Mouse (Mus musculus) embryonic facial prominence, embryonic 15.5 days (tissue): ENCODE results near the gene Fkbp15. TPM values are rescaled to one million over a fixed set of nuclear protein-coding genes. Genes with fewer than 3 reads are reported as not detected.

Source experiments
- ATAC-seq: fragments of 200-750 bp; cut with Nextera tagmentation; 2 replicates; pipeline ENCODE4 v1.8.0; 2017; ENCODE audit warnings: low read depth, moderate TSS enrichment; ENCODE audit not compliant: insufficient number of reproducible peaks, low FRiP score, low TSS enrichment
- H3K27ac ChIP-seq: fragments of 300-500 bp; sonication (generic); replicated peaks from 2 replicates; pipeline ENCODE4 v1.5.1; 2015; ENCODE audit warnings: mild to moderate bottlenecking, inconsistent platforms
- H3K27me3 ChIP-seq: fragments of 300-500 bp; sonication (generic); 2 replicates; pipeline ENCODE4 v1.6.1; 2015; ENCODE audit warnings: inconsistent platforms
- H3K36me3 ChIP-seq: fragments of 300-500 bp; sonication (generic); 2 replicates; pipeline ENCODE4 v1.6.1; 2015; ENCODE audit warnings: mild to moderate bottlenecking, inconsistent platforms
- H3K4me1 ChIP-seq: fragments of 300-500 bp; sonication (generic); 2 replicates; pipeline ENCODE4 v1.6.1; 2015; ENCODE audit warnings: inconsistent platforms
- H3K4me2 ChIP-seq: fragments of 300-500 bp; sonication (generic); replicated peaks from 2 replicates; pipeline ENCODE4 v1.6.1; 2015; ENCODE audit warnings: mild to moderate bottlenecking, inconsistent platforms
- H3K4me3 ChIP-seq: fragments of 300-500 bp; sonication (generic); replicated peaks from 2 replicates; pipeline ENCODE4 v1.5.1; 2015; ENCODE audit warnings: mild to moderate bottlenecking, inconsistent platforms
- H3K9ac ChIP-seq: fragments of 300-500 bp; sonication (generic); 2 replicates; pipeline ENCODE4 v1.6.1; 2015; ENCODE audit warnings: inconsistent platforms
- H3K9me3 ChIP-seq: fragments of 300-500 bp; sonication (generic); replicated peaks from 2 replicates; pipeline ENCODE4 v1.6.1; 2016; ENCODE audit warnings: inconsistent platforms
- WGBS: fragments of 180-500 bp; shearing (Covaris S2); methylation state at CpG from one replicate; pipeline ENCODE4 v1.1.7; 2015; 5-methylcytosine and 5-hydroxymethylcytosine counted together
- polyA plus RNA-seq: library from polyadenylated mRNA; unstranded; fragments of >200 nt; fragmentation: Nextera tagmentation; extraction: Ambion mirVana; gene quantifications from 2 replicates; pipeline ENCODE4 v1.2.1, GENCODE M21; 2015

The Fkbp15 gene
- polyA plus RNA-seq, 1 experiment from 2014 or later = 27.6 TPM

GRCm38 (mm10) chr4:62251776-62252175 is 108.6 kb downstream of the Fkbp15 start:
- 80% methylated on average over 4 of the region's 4 CpGs for WGBS
- Histone ChIP-seq H3K9me3 (no peaks in the 10 kb centered on the region), H3K27ac (no peak overlapping the region), H3K4me1 (no peaks in the 10 kb centered on the region), H3K4me2 (no peak overlapping the region), H3K9ac (no peak overlapping the region), H3K36me3 (no peaks in the 10 kb centered on the region), H3K4me3 (no peak overlapping the region), H3K27me3 (no peaks in the 10 kb centered on the region)
- ATAC-seq = no peak

- no peaks in the 10 kb centered on the region for H3K36me3 ChIP-seq
- no peak overlapping the region for H3K27ac ChIP-seq
- H3K4me2 ChIP-seq = no peak overlapping the region
- no peak overlapping the region for H3K4me3 ChIP-seq
- no peaks in the 10 kb centered on the region for H3K9me3 ChIP-seq
- no peak for ATAC-seq
- H3K27me3 ChIP-seq = no peaks in the 10 kb centered on the region
- H3K4me1 ChIP-seq = no peaks in the 10 kb centered on the region
- H3K9ac ChIP-seq = no peak overlapping the region
- WGBS = 41% methylated on average over 3 of the region's 3 CpGs
Measured at GRCm38 (mm10) chr4:62250896-62251544, 109.3 kb downstream of the Fkbp15 start.

Other genes starting within 250 kb of the Fkbp15 start
- not detected in 2 replicates for gene Mup21, start 209.7 kb downstream of the Fkbp15 start, polyA plus RNA-seq
- 9.5 and 10.8 TPM in 2 replicates for gene Zfp37, start 129.5 kb downstream of the Fkbp15 start, polyA plus RNA-seq
- gene Slc31a2, start 98.0 kb downstream of the Fkbp15 start, polyA plus RNA-seq = 38.9 and 39.3 TPM in 2 replicates
- 49.3 and 53.2 TPM in 2 replicates for gene Slc31a1, start 179 bp upstream of the Fkbp15 start, polyA plus RNA-seq
- 149 and 153 TPM in 2 replicates for gene Cdc26, start 48.1 kb upstream of the Fkbp15 start, polyA plus RNA-seq
- 19.2 and 19.6 TPM in 2 replicates for gene Prpf4, start 48.2 kb upstream of the Fkbp15 start, polyA plus RNA-seq
- 0.41 TPM in 1 of 2 replicates, not detected in the other for gene Rnf183, start 74.7 kb upstream of the Fkbp15 start, polyA plus RNA-seq
- gene Wdr31, start 110.3 kb upstream of the Fkbp15 start, polyA plus RNA-seq = 7.3 and 11.2 TPM in 2 replicates
- gene Bspry, start 119.5 kb upstream of the Fkbp15 start, polyA plus RNA-seq = 14.5 and 16.3 TPM in 2 replicates
- gene Hdhd3, start 142.9 kb upstream of the Fkbp15 start, polyA plus RNA-seq = 12.2 and 15.7 TPM in 2 replicates
- 69.3 and 73.7 TPM in 2 replicates for gene Alad, start 159.4 kb upstream of the Fkbp15 start, polyA plus RNA-seq
- 87.6 and 89.4 TPM in 2 replicates for gene Pole3, start 164.5 kb upstream of the Fkbp15 start, polyA plus RNA-seq
- 0.47 and 0.49 TPM in 2 replicates for gene 4933430I17Rik, start 164.8 kb upstream of the Fkbp15 start, polyA plus RNA-seq
- gene Rgs3, start 199.3 kb upstream of the Fkbp15 start, polyA plus RNA-seq = 65.0 TPM in 2 replicates